Mouse (Mus musculus) intestine, embryonic 14.5 days (tissue): ENCODE data around the gene Pak4. TPM values are rescaled to one million over a fixed set of nuclear protein-coding genes. Genes with fewer than 3 reads are reported as not detected.
"Not testable (repeated sequence)": the region's sequence is repeated elsewhere in the genome, so short reads cannot be mapped to it uniquely, and the experiment has no call there.

Source experiments
- ATAC-seq: fragments of 200-750 bp; cut with Nextera tagmentation; replicated peaks from 2 replicates; pipeline ENCODE4 v1.8.0; 2017; ENCODE audit warnings: low read depth, moderate number of reproducible peaks, moderate TSS enrichment, moderate library complexity; ENCODE audit not compliant: low FRiP score, low TSS enrichment
- DNase-seq: peaks from one replicate; pipeline ENCODE4 v3.0.0-alpha.2; 2018; ENCODE audit warnings: low spot score
- H3K27ac ChIP-seq: fragments of 300-500 bp; sonication (generic); 2 replicates; pipeline ENCODE4 v1.5.1; 2014; ENCODE audit warnings: low read depth, mild to moderate bottlenecking, control low read depth
- H3K27me3 ChIP-seq: fragments of 300-500 bp; sonication (generic); replicated peaks from 2 replicates; pipeline ENCODE4 v1.6.1; 2014; ENCODE audit warnings: low read length, control low read depth; ENCODE audit not compliant: control insufficient read depth, insufficient read depth
- H3K36me3 ChIP-seq: fragments of 300-500 bp; sonication (generic); 2 replicates; pipeline ENCODE4 v1.6.1; 2014; ENCODE audit warnings: low read length, control low read depth; ENCODE audit not compliant: control insufficient read depth, insufficient read depth
- H3K4me1 ChIP-seq: fragments of 300-500 bp; sonication (generic); replicated peaks from 2 replicates; pipeline ENCODE4 v1.6.1; 2014; ENCODE audit warnings: low read length, control low read depth, mixed read lengths; ENCODE audit not compliant: control insufficient read depth, insufficient read depth
- H3K4me2 ChIP-seq: fragments of 300-500 bp; sonication (generic); 2 replicates; pipeline ENCODE4 v1.6.1; 2014; ENCODE audit warnings: low read length
- H3K4me3 ChIP-seq: fragments of 300-500 bp; sonication (generic); 2 replicates; pipeline ENCODE4 v1.5.1; 2014; ENCODE audit warnings: low read depth, low read length, control low read depth, mixed read lengths
- H3K9ac ChIP-seq: fragments of 300-500 bp; sonication (generic); 2 replicates; pipeline ENCODE4 v1.6.1; 2014; ENCODE audit warnings: mild to moderate bottlenecking, low read length
- H3K9me3 ChIP-seq: fragments of 300-500 bp; sonication (generic); 2 replicates; pipeline ENCODE4 v1.6.1; 2016; ENCODE audit warnings: low read length, control low read depth; ENCODE audit not compliant: control insufficient read depth
- WGBS: fragments of 180-500 bp; shearing (Covaris S2); extraction: QIAGEN DNeasy Blood & Tissue Kit; methylation state at CpG from one replicate; pipeline ENCODE4 v1.1.7; 2014; 5-methylcytosine and 5-hydroxymethylcytosine counted together
- microRNA-seq: library from miRNA; unstranded; fragments of <30 nt; microRNA quantifications from one replicate; pipeline ENCODE4, GENCODE M21; 2016
- polyA plus RNA-seq: library from polyadenylated mRNA; unstranded; fragments of >200 nt; fragmentation: Nextera tagmentation; extraction: Ambion mirVana; gene quantifications from 2 replicates; pipeline ENCODE4 v1.2.1, GENCODE M21; 2014

The Pak4 gene
- polyA plus RNA-seq, 1 experiment from 2014 or later = 50.8 TPM

- no peaks in the 10 kb centered on the region for H3K9me3 ChIP-seq
- no peak overlapping the region for H3K27ac ChIP-seq
- H3K36me3 ChIP-seq = no peaks in the 10 kb centered on the region
- DNase-seq (no peak), ATAC-seq (no peak)
- no peaks in the 10 kb centered on the region for H3K27me3 ChIP-seq
- no peak overlapping the region for H3K4me3 ChIP-seq
- H3K9ac ChIP-seq = no peak overlapping the region
- no peak overlapping the region for H3K4me2 ChIP-seq
- H3K4me1 ChIP-seq = no peaks in the 10 kb centered on the region; the same call in 1 of the 2 replicates
- WGBS = 78% methylated on average over 8 of the region's 8 CpGs
Observed at GRCm38 (mm10) chr7:28532005-28532404, 66.0 kb downstream of the Pak4 start.

GRCm38 (mm10) chr7:28527922-28528719 lies 69.9 kb downstream of the Pak4 start:
- H3K27me3 ChIP-seq = no peaks in the 10 kb centered on the region
- no peak overlapping the region for H3K4me2 ChIP-seq
- no peaks in the 10 kb centered on the region for H3K36me3 ChIP-seq
- no peaks in the 10 kb centered on the region; the same call in 1 of the 2 replicates for H3K4me1 ChIP-seq
- WGBS = 9% methylated on average over 19 of the region's 19 CpGs
- H3K9ac ChIP-seq = no peak overlapping the region
- no peak overlapping the region for H3K27ac ChIP-seq
- peak; percentile 79 for ATAC-seq
- H3K9me3 ChIP-seq = no peaks in the 10 kb centered on the region
- no peak overlapping the region for H3K4me3 ChIP-seq
- DNase-seq = peak; percentile 87

GRCm38 (mm10) chr7:28522536-28522935 lies 75.4 kb downstream of the Pak4 start, which contains the start of gene Ifnl3:
Gene Ifnl3 (plus strand): TSS chr7:28522836.
- not testable (repeated sequence) for DNase-seq, H3K27ac ChIP-seq, H3K4me3 ChIP-seq, H3K9ac ChIP-seq, ATAC-seq, H3K27me3 ChIP-seq, H3K4me2 ChIP-seq, H3K9me3 ChIP-seq, H3K4me1 ChIP-seq, H3K36me3 ChIP-seq
- 75% methylated on average over 5 of the region's 6 CpGs for WGBS

- Histone ChIP-seq H3K4me3 (no peak overlapping the region), H3K36me3 (no peaks in the 10 kb centered on the region), H3K9me3 (no peaks in the 10 kb centered on the region), H3K4me2 (no peak overlapping the region), H3K9ac (no peak overlapping the region), H3K27me3 (no peaks in the 10 kb centered on the region), H3K27ac (no peak overlapping the region), H3K4me1 (no peaks in the 10 kb centered on the region)
- DNase-seq (no peak), ATAC-seq (no peak)
- WGBS = 60% methylated on average over 8 of the region's 8 CpGs
Observed at GRCm38 (mm10) chr7:28511441-28511840, 86.5 kb downstream of the Pak4 start.

- not testable (repeated sequence) for H3K4me3 ChIP-seq, H3K4me1 ChIP-seq, H3K27me3 ChIP-seq, ATAC-seq, H3K4me2 ChIP-seq, H3K27ac ChIP-seq, H3K9ac ChIP-seq, H3K36me3 ChIP-seq, DNase-seq, H3K9me3 ChIP-seq
- 56% methylated on average over 8 of the region's 8 CpGs for WGBS
Observed at GRCm38 (mm10) chr7:28510405-28510974, 87.5 kb downstream of the Pak4 start, which contains the start of gene Ifnl2. Gene Ifnl2 (minus strand): TSS chr7:28510455.

- DNase-seq, H3K9me3 ChIP-seq, ATAC-seq, H3K9ac ChIP-seq, H3K4me3 ChIP-seq, H3K4me2 ChIP-seq, H3K4me1 ChIP-seq, H3K36me3 ChIP-seq, H3K27ac ChIP-seq, H3K27me3 ChIP-seq: not testable (repeated sequence)
- 20% methylated on average over 1 of the region's 2 CpGs for WGBS
Observed at GRCm38 (mm10) chr7:28509121-28509520, 88.9 kb downstream of the Pak4 start.

Small RNA genes lying within 50 kb of the gene (microRNA-seq; reads per million reads assigned to microRNA genes)
- gene Mir7049 = 0.59 reads per million

Other genes with a start within 250 kb of the Pak4 start
- gene Rps16, start 247.5 kb downstream of the Pak4 start, polyA plus RNA-seq = 1,380 and 1,495 TPM in 2 replicates
- 54.3 and 68.4 TPM in 2 replicates for gene Plekhg2, start 225.6 kb downstream of the Pak4 start, polyA plus RNA-seq
- gene Zfp36, start 217.9 kb downstream of the Pak4 start, polyA plus RNA-seq = 19.0 and 21.9 TPM in 2 replicates
- 53.3 and 60.2 TPM in 2 replicates for gene Med29, start 205.5 kb downstream of the Pak4 start, polyA plus RNA-seq
- gene Paf1, start 205.2 kb downstream of the Pak4 start, polyA plus RNA-seq = 64.4 and 71.6 TPM in 2 replicates
- 12.5 and 16.9 TPM in 2 replicates for gene Gmfg, start 160.7 kb downstream of the Pak4 start, polyA plus RNA-seq
- gene Lrfn1, start 146.2 kb downstream of the Pak4 start, polyA plus RNA-seq = 3.6 and 4.1 TPM in 2 replicates
- not detected in 2 replicates for gene Ifnl2, start 87.7 kb downstream of the Pak4 start, polyA plus RNA-seq
- gene Ifnl3, start 75.3 kb downstream of the Pak4 start, polyA plus RNA-seq = not detected in 2 replicates
- 15.7 and 17.9 TPM in 2 replicates for gene Sycn, start 57.3 kb downstream of the Pak4 start, polyA plus RNA-seq
- gene Nccrp1, start 50.9 kb downstream of the Pak4 start, polyA plus RNA-seq = not detected in 2 replicates
- gene Samd4b, start within 50 bp of the Pak4 start, polyA plus RNA-seq = 26.7 and 27.7 TPM in 2 replicates
- gene Acp7, start 33.1 kb upstream of the Pak4 start, polyA plus RNA-seq = not detected in 2 replicates
- 2.8 and 3.8 TPM in 2 replicates for gene Fbxo27, start 94.7 kb upstream of the Pak4 start, polyA plus RNA-seq
- 6.2 and 7.6 TPM in 2 replicates for gene Fbxo17, start 118.6 kb upstream of the Pak4 start, polyA plus RNA-seq
- gene Mrps12, start 143.6 kb upstream of the Pak4 start, polyA plus RNA-seq = 152 and 157 TPM in 2 replicates
- 27.1 and 30.2 TPM in 2 replicates for gene Sars2, start 143.8 kb upstream of the Pak4 start, polyA plus RNA-seq
- gene Ccer2, start 158.0 kb upstream of the Pak4 start, polyA plus RNA-seq = not detected in 2 replicates
- gene Sirt2, start 168.6 kb upstream of the Pak4 start, polyA plus RNA-seq = 56.8 and 60.1 TPM in 2 replicates
- 38.7 and 41.8 TPM in 2 replicates for gene Nfkbib, start 169.3 kb upstream of the Pak4 start, polyA plus RNA-seq
- gene Rinl, start 190.8 kb upstream of the Pak4 start, polyA plus RNA-seq = 3.5 and 4.3 TPM in 2 replicates
- gene Hnrnpl, start 210.4 kb upstream of the Pak4 start, polyA plus RNA-seq = 232 and 241 TPM in 2 replicates
- 188 and 194 TPM in 2 replicates for gene Ech1, start 227.0 kb upstream of the Pak4 start, polyA plus RNA-seq
- 604 and 737 TPM in 2 replicates for gene Lgals4, start 235.7 kb upstream of the Pak4 start, polyA plus RNA-seq